Mouse (Mus musculus) heart, adult 8-10 months (tissue): ENCODE data around the gene Adam19. TPM values are rescaled to one million over a fixed set of nuclear protein-coding genes. Genes with fewer than 3 reads are reported as not detected.

ENCODE experiments used
- microRNA-seq: library from miRNA; unstranded; fragments of <30 nt; microRNA quantifications from one replicate; pipeline ENCODE4 v1.2.0, GENCODE M21; 2022
- total RNA-seq, 4 experiments: library from RNA; stranded (reverse); gene quantifications; 2 replicates each; pipeline ENCODE4 v1.2.4; 2022

Gene Adam19
- total RNA-seq, 4 experiments from 2014 or later = 17.7 to 42.4 (median 24.0) TPM

Small RNA genes within 50 kb of the gene (microRNA-seq; reads per million reads assigned to microRNA genes)
- gene Mir7239 = not detected
- 1.7 reads per million for gene Mir8100

Other genes starting within 250 kb of the Adam19 start
- gene Clint1, start 203.9 kb upstream of the Adam19 start, total RNA-seq = 10 to 100 TPM; 45.7 to 48.2 (median 47.2) TPM
- 1 to 10 TPM; 2.1 to 3.5 (median 3.1) TPM for gene Lsm11, start 111.1 kb upstream of the Adam19 start, total RNA-seq
- 1 to 10 TPM; 4.2 to 6.1 (median 4.7) TPM for gene Thg1l, start 100.5 kb upstream of the Adam19 start, total RNA-seq
- gene Sox30, start 75.7 kb upstream of the Adam19 start, total RNA-seq = under 1 TPM in 3 of 4 experiments, not detected in 1; 0.22 to 0.26 (median 0.25) TPM
- gene Gm12166, start 3.7 kb upstream of the Adam19 start, total RNA-seq = 1 to 10 TPM in 2 of 4 experiments, under 1 TPM in 2; 0.43 to 1.3 (median 0.96) TPM
- gene Nipal4, start 110.5 kb downstream of the Adam19 start, total RNA-seq = under 1 TPM in 1 of 4 experiments, not detected in 3; 0.08 TPM
- not detected for gene Fndc9, start 179.5 kb downstream of the Adam19 start, total RNA-seq